Mouse (Mus musculus) left cerebral cortex, postnatal 4 days (tissue): ENCODE data around the gene Zranb3. TPM values are rescaled to one million over a fixed set of nuclear protein-coding genes. Genes with fewer than 3 reads are reported as not detected.
"Not testable (repeated sequence)": the region's sequence is repeated elsewhere in the genome, so short reads cannot be mapped to it uniquely, and the experiment has no call there.

Experiments
- DNase-seq: peaks from one replicate; pipeline ENCODE4 v3.0.0-alpha.2; 2022
- intact Hi-C: fragments of 180-260 bp; cut with DNase I; formaldehyde crosslinking; loops from one replicate; pipeline ENCODE4 v1.15.1; 2025
- total RNA-seq, 2 experiments: library from RNA; stranded (reverse); gene quantifications; 2 replicates each; pipeline ENCODE4 v1.2.3; 2021

Zranb3 gene
- 10 to 100 TPM in 1 of 2 experiments, 1 to 10 TPM in 1; 8.4 to 11.0 TPM for total RNA-seq

DNA sequence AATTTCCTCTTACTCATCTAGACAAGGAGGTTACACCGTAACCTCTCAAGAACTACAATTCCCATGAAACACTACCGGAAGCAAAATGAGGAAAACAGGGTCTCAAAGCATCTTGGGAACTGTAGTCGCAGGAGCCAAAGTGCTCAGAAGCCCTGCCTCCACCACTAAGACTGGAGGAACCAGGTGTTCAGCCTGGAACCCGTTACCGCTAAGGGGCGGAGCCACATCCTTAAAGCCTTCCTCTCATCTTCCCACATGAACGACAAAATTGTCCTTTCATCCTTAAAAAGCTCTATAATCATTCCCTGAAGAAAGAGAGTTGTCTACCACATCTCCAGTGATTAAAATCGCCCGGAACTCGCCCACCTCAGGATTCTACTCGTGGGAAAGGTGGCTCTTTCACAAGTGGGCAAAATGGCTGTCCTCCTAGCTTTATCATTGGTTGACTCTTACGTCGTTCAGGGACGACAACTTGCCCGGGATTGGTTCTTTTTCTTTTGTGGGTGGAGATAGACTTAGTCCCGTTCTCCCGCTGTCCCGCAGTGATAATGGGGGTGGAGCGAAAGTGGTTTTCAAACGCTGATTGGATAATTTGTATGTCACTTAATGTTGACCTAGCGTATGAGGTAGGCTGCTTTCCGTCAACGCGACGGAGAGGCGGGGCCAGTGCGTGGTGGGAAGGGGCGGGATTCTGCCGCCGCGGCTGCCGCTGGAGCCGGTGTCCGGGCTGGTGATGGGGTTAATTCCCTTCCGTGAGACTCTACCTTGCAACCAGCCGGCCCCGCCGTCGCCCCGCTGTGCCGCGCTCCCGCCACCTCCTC lies at the start of gene Zranb3, which contains the start of gene R3hdm1:
Gene Zranb3 (minus strand): TSS at position 407 of the 821 bp plus-strand sequence.
Gene R3hdm1 (plus strand): TSS at position 661 of the 821 bp plus-strand sequence.
- DNase-seq = peak; percentile 96
- intact Hi-C loops = no loop called here

DNA sequence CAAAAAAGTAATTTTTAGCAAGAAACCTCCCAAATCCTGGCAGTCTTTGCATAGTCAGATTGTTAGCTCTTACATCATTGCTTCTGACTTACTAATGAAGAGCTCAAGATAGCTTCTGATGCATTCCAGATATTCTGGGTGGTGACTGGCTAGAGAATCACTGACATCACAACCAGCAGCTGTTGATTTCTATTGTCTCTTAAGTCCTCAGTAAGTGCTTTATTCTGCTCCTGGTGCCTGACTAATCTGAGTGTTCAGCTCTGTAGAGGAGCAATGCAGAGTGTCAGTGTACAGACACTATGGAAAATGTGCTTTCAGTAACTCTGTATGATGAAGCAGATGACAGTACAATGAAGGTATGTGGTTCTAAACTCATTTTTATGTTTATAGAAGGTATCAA lies 38.9 kb upstream of the Zranb3 start:
- no peak for DNase-seq

DNA sequence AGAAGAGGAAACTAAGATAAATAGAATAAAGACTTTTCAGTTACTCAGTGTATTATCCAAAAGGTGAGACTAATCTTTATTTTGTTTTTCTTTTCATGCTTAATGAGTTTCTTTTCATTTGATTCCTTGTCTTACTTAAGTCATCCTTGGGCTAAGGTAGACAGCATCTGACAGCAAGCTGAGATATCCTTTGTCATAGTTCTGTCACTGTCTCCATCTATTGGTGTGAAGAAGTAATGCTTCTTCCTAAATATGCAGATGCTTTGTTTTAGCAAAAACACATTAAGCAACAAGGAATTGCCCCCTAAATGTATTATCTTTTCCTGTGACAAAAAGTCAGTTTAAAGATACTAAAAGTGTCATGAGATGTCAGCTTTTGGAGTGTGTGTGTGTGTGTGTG lies 38.2 kb upstream of the Zranb3 start:
- no peak for DNase-seq
- intact Hi-C loops = loop anchor here (5.0 to 10.0 kb wide), 2 partner anchors 206 to 309 kb away; no protein-coding TSS in a partner anchor

More for the DNA sequence above, 38.9 kb upstream of the Zranb3 start:
- intact Hi-C loops = loop anchor here (5.0 to 10.0 kb wide), 2 partner anchors 207 to 309 kb away; no protein-coding TSS in a partner anchor

DNA sequence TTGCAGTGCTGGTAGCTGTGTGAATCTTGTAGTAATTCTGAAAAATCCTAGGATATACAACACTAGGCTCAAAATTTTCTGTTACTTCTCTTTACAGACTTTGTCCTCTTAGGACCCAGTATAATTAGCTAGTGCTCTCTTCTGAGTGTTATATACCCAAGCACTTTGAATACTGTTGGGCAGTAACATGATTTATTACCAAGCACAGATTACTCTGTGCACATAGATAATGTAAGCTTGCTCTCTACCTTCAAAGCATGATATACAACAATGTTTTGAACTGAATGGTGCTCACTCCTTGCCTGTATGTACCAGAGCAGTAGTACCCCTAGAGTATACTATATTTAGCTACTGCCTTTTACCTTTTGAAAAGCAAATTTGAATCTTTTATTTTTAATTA lies 33.4 kb upstream of the Zranb3 start:
- intact Hi-C loops, DNase-seq: not testable (repeated sequence)

DNA sequence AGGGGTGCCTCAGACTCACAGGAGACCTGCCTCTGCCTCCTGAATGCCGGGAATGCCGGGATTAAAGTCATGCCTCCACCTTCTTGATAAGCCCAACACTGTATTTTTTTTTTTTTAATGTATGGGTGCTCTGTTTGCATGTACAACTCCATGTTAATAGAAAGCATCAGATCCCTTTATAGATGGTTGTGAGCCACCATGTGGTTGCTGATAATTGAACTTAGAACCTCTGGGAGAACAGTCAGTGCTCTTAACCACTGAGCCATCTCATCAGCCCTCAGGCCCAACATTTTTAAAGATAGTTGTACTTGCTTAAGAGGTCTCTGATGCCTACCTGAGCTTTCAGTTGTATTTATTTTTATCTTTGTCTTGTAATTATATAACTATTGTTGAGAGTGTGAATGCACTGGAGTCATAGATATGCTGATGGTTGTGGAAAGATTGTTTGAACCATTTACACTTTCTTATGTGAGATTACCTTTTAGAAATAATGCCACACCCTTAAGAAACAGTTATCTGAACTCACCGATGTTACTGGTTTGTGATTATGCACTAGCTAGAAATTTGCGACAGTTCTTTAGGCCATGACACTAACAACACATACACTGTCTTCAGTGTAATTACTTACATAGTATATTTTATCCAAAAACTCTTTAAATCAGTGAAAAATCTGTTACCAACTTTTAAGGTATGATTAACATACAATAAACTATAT lies 18.2 kb upstream of the Zranb3 start:
- no peak for DNase-seq

DNA sequence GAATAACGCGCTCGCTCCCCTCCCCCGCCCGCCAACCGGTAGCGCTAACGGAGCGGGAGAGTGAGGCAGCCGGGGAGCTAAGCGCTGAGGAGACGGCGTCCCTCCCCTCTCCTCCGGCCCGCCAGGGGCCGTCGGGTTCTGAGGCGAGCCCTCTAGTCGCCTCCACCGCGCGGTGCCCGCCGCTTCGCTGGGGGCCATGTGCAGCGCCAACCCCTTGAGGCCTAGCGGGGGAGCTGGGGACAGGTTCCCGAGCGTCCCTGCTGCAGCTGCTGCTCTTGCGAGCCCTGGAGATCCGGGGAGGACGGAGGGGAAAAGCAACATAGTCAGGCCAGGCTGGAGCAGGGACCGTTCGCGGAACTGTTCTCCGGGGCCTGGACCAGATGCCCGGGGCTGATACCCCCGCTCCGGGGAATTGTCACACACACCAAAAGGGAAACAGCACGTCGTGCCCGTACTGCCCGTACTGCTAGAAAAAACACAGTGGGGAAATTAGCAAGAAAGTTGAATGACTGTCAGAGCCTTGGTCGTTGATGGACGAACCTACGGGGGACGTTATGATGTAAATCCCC lies 757 bp upstream of the Zranb3 start:
- no peak for DNase-seq
- intact Hi-C loops = no loop called here

More for the DNA sequence above, 18.2 kb upstream of the Zranb3 start:
- intact Hi-C loops = no loop called here

DNA sequence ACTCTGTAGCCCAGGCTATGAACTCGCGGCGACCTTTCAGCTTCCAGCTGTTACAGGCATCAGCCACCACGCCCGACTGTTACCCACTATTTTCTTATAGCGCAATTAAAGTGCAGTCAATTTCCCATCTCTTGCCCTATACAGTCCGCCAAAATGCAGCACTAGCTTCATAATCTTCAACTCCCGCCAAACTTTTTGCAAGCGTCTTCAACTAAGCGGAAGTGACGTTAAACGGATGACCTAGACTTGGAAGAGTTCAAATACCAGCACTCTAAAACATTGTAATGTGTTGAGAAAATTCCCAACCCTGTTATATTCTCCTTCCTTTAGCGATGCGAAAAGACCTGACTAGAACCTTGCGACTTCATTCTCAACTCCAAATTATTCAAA lies 601 bp downstream of the Zranb3 start:
- DNase-seq = peak; percentile 17
- intact Hi-C loops = no loop called here

DNA sequence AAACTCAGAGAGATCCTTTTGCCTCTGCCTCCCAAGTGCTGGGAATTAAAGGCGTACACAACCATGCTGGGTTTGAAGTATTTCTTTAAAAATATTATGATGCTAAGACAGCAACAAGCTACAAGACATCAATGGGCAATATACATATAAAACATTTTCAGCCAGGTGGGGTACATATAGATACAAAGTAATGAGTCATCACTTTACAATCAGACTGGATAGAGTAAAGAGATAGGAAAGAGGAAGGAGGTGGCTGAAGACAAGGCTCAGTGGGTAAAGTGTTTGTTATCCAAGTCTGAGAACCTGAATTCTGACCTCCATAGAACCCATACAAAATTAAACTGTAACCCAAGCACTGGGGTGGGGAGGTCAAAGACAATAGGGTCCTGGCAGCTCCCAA lies 4.5 kb downstream of the Zranb3 start:
- intact Hi-C loops = no loop called here
- no peak for DNase-seq

DNA sequence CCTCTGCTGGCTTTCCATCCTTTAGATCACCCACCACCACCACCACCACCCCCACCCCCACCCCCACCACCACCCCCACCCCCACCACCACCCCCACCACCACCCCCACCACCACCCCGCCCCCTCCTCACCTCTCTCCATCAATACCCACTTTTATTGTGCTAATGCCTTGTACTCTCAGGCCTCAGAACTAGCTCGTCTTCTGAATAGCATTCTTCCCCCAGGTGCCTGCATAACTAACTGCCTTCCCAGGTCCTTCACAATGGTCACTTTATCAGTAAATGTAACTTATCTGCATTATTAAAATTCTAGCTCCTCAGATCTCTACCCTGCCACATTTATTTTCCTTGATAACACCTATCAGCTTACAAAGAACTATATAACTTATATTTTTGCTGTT lies 8.2 kb downstream of the Zranb3 start:
- intact Hi-C loops = no loop called here
- DNase-seq = no peak

DNA sequence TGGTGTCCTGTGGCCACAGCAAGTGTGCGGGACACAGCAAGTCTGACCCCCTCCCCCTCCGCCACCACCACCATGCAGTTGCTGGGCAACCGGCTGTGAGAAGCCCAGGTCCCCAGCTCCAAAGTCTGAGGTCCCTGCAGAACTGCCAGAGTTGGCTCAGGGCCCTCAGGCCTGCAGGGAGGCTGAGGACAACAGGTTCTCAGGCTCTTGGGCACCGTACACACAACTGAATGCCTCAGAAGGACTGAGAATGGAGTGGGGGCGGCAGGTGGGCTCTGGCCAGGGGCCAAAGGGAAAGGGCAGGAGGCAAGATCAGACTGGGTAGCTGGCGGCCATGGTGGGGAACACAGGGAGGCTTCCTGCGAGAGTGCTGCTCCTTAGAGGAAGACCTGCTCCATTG lies 20.0 kb downstream of the Zranb3 start:
- intact Hi-C loops = no loop called here
- DNase-seq = peak; percentile 65

DNA sequence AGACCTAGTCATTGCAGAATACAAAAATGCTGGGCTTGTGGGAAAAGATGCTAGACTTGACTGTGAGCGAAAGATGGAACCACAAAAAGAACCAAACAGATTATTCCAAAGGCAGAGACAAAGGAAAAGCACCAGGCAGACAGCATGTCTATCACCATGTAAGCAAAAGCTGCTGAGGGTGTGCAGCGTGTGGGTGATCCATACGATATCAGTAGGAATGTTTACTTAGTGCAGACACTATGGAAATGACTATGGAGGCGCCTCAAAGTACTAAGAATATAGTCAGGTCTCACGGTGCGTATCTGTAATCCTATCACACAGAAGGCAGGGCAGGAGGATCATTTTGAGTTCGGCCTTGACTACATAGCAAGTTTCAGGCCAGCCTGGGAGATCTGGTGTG lies 21.0 kb downstream of the Zranb3 start:
- no peak for DNase-seq
- intact Hi-C loops = no loop called here

DNA sequence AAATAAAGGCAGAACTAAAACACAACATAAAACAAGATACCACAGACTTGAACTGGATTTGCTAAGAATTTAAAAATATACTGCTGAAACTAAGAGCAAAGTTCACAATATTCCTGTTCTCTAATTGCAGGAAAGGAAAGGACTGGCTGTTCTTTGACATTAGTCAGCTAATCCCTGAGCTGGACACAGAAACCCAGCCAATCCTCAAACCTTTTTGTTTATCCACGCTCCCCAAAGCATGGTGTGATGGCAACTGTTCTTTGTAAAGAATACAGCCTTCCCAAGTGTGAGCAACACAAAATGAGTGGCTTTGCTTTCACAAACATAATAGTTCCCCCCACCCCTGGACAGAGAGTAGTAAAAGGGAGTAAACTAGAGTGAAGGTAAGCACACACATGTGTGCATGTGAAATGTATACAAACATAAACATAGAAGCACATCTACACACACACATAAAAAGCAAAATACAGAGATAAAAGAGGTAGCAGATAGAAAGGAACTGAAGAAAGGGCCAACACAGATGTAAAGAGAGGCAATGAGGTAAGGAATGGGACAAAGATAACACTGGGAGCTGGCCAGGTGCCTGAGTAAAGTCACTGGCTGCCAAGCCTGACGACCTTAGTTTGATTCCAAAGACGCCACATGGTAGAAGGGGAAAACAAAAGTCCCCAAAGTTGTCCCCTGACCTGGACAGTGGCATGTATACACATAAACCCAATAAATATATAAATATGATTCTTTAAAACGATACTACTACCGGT lies 21.7 kb downstream of the Zranb3 start:
- peak; percentile 10 for DNase-seq
- intact Hi-C loops = no loop called here

DNA sequence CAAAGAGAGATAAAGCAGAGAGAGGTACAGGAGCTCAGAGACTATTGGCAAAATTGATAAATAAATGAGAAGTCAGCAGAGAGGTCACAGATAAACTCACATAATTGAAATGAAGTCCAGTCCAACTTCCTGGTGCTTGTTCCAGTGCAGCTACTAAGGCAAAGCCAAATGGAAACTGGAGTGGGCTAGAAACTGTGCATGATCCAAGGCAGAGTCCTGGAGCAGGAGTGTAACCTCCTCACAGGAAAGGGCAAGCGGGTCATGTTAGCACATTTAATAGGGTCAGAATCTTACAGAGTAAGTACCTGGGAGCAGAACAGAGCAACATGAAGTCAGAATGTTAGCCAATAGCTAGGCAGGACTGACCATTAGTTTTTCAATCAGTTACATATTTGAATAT lies 24.2 kb downstream of the Zranb3 start:
- intact Hi-C loops = no loop called here
- no peak for DNase-seq

DNA sequence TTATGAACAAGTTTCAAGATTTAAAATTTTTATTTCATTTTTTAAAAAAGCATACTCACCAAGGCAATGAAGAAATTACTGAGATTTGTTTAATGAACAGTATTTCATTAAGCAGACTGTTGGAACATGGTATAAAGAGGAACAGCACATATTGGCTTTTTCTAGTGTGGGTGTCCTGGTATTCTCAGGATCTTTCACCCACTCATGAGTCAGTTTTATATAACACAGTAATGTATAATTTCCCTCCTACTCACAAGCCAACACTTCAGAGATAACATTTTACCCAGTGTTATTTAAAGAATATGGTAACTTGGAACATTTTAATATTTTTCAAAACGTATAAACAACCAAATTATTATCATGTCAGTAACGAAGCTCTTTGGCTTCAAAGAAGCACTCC lies 25.1 kb downstream of the Zranb3 start:
- DNase-seq = no peak
- intact Hi-C loops = no loop called here

DNA sequence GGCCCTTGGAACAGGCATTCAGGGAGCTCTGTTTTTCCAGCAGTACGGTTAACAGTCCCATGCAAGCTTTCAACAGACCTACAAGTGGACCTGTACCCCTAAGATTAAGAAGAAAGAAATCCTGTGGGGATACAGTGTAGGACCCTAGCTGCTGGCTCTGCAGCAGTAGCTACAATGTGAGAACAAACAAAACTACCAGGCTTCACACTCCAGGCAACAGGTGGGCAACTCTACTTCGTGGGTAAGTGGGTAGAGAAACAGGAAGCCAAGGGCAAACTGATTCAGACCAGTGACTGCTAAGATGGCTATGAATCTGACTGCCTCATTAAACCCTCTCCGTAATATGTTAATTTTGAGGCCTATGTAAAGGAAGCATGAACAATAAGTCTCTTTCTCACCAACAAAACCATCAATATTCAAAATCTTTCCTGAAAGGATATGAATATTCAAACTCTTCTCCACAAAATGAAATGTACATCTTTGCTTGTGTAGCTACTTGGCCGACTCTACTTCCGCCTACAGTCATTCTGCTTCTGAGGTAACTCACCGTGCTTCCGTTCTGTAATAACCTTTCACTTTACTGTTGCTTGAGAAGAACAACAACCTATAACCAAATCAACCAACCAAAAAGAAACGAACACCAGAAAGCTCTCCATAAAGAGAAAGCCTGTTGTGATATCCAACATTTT lies 25.9 kb downstream of the Zranb3 start:
- intact Hi-C loops = no loop called here
- no peak for DNase-seq

DNA sequence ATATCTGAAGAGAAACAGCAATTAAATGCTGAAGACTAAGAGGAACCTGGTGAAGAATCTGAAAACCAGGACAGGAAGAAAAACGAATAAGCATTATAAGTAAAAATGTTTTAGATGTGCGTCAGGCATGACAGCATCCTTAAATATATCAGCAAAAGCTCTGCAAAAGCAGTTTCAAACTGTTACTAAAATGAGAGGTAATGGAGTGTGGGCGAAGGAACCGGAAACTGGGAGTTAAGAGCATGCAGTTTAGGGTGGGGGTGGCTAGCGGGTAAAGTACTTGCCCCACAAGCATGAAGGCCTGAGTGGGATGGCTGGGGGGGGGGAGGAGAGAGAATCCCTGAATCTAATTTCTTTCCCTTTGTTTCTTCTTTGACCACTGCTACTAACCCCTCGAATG lies 29.8 kb downstream of the Zranb3 start:
- intact Hi-C loops = no loop called here
- no peak for DNase-seq

DNA sequence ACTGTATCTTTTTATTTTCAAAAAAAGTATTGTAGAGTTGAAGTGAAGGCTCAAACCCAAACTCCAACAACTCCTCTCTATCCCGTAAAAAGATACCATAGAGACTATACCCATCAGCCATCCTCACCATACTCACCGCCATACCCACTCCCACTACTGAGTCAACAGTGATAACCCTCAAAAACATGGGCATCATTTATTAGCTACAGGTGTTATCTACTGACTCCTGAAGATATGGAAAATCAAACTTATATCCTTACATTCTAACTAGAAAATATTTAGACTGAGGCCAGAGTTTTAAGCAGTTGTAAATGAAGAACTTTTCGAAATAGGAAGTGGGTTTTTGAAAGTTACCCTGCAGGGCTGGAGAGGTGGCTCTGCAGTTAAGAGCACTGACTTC lies 32.8 kb downstream of the Zranb3 start:
- intact Hi-C loops = no loop called here
- no peak for DNase-seq

DNA sequence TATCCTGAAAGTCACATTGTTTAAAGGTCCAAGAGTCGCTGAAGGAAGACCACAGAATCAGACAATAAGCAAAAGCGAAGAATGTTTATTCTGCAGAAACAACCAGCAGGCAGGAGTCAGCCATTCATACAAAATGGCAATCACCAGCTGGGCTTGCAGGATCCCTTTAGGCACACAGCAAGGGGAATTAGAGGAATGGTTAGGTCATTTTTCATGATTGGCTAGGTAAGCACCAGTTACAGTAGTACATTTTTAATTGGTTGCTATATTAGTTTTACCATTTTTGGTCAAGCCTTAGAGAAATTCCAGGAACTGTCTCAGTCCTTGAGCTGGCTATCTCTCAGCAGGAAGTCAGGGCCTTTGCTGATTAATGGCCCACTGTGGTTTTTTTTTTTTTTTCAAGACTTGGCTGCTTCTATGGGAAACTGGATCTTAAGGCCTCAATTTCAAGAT lies 33.9 kb downstream of the Zranb3 start:
- intact Hi-C loops = no loop called here
- DNase-seq = no peak

DNA sequence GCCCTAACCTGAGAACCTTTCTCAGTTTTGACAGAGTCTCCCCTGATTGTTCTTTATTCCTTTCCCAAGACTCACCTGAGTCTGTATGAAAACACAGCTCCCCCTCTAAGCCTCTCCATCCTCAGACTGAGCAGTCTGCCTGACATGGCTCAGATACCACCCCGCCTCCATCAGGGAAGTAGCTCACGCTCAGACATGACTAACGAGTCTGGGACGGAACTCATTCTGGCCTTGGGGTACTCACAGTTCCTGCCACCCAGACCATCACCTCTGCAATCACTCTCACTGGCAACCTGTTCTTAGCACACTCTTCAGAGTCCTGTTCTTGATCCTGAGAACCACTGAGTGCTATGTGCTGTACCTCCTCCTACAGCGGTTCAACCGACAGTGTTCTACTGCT lies 38.1 kb downstream of the Zranb3 start:
- DNase-seq = no peak
- intact Hi-C loops = no loop called here

DNA sequence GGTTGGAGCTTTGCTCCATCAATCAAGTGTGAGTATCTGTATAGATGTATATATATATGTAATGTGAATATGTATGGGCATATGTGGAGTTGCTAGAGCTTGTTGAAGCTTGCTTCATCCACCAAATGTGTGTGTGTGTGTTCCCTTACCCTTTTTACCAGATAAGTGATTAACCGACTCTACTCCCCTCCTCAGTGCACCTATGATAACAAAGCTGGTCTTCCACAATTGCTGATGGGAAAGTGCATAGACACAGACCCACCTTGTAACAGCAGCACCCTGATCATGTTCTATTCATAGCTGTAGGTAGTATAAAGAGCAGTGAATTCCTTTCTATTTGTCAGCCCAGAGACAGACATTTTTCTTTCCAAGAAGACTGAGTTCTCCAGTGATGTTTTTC lies 40.7 kb downstream of the Zranb3 start:
- intact Hi-C loops = no loop called here
- no peak for DNase-seq
